Mouse (Mus musculus) ES-Bruce4 (cell line): ENCODE data around the gene Zfp385c.

ENCODE experiments used
- CTCF ChIP-seq: IDR thresholded peaks from one replicate; pipeline ENCODE4 v1.8.1; 2011; ENCODE audit warnings: low read depth, low read length
- EP300 ChIP-seq: IDR thresholded peaks from 2 replicates; pipeline ENCODE4 v1.6.1; 2011; ENCODE audit warnings: low read depth, low read length; ENCODE audit not compliant: insufficient read depth
- POLR2A ChIP-seq: IDR thresholded peaks from one replicate; pipeline ENCODE4 v1.8.1; 2011; ENCODE audit warnings: low read length; ENCODE audit not compliant: insufficient read depth

DNA sequence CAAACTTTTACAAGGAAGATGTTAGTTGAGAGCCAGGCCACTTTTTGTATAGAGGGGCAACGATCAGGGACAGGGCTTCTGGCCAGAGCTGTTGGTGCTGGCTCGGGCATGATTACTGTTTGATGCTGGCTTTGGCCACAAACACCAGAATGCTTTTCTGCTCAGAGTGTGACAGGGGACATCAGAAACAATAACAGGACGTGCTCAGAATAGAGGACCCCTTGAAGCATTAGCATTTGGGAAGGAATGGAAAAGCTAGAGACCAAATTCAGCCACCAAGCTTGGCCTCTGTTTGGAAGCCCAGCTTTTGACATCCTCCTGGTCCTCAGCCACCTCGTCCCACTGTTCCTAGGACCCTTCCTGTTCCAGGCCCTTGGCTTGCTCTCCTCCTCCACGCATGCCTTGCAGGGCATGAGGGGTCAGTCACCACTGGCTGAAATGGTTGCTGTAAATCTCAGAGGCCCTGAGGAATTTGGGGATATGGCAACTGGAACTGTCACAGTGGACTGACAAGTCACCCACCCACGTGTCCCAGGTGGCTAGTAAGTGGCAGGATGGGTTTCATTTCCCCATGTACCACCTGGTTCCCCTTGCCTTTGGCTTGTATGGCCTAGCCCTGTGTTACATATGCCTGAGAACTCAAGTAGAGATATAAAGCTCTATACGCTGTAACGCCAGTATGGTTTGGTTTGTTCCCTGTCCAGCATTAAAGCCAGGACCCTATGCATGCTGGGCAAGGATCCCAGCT, 114.2 kb downstream of the Zfp385c start:
- no peak for TF ChIP-seq CTCF
- no peak for TF ChIP-seq POLR2A
- no peak for TF ChIP-seq EP300
